Mouse (Mus musculus) liver, embryonic 16.5 days (tissue): ENCODE data around the gene Sall1. TPM values are rescaled to one million over a fixed set of nuclear protein-coding genes. Genes with fewer than 3 reads are reported as not detected.

Experiments
- ATAC-seq: fragments of 200-750 bp; cut with Nextera tagmentation; 2 replicates; pipeline ENCODE4 v1.8.0; 2017; ENCODE audit warnings: low read depth, mild to moderate bottlenecking, moderate number of reproducible peaks, moderate library complexity
- H3K27ac ChIP-seq: fragments of 300-500 bp; sonication (generic); 2 replicates; pipeline ENCODE4 v1.5.1; 2014; ENCODE audit warnings: mild to moderate bottlenecking, low read length
- H3K27me3 ChIP-seq: fragments of 300-500 bp; sonication (generic); 2 replicates; pipeline ENCODE4 v1.6.1; 2014; ENCODE audit warnings: low read depth, low read length, mixed read lengths; ENCODE audit not compliant: control insufficient read depth, insufficient read depth
- H3K36me3 ChIP-seq: fragments of 300-500 bp; sonication (generic); 2 replicates; pipeline ENCODE4 v1.6.1; 2014; ENCODE audit warnings: mild to moderate bottlenecking; ENCODE audit not compliant: control insufficient read depth, insufficient read depth
- H3K4me1 ChIP-seq: fragments of 300-500 bp; sonication (generic); 2 replicates; pipeline ENCODE4 v1.6.1; 2014; ENCODE audit warnings: low read depth, low read length, mixed read lengths; ENCODE audit not compliant: control insufficient read depth
- H3K4me2 ChIP-seq: fragments of 300-500 bp; sonication (generic); 2 replicates; pipeline ENCODE4 v1.6.1; 2014; ENCODE audit warnings: low read depth, low read length, mixed read lengths
- H3K4me3 ChIP-seq: fragments of 300-500 bp; sonication (generic); 2 replicates; pipeline ENCODE4 v1.5.1; 2014; ENCODE audit warnings: low read depth, mild to moderate bottlenecking, low read length
- H3K9ac ChIP-seq: fragments of 300-500 bp; sonication (generic); 2 replicates; pipeline ENCODE4 v1.6.1; 2014; ENCODE audit warnings: low read depth, low read length
- H3K9me3 ChIP-seq: fragments of 300-500 bp; sonication (generic); replicated peaks from 2 replicates; pipeline ENCODE4 v1.6.1; 2016; ENCODE audit warnings: low read length; ENCODE audit not compliant: control insufficient read depth
- WGBS: fragments of 180-500 bp; shearing (Covaris S2); extraction: QIAGEN DNeasy Blood & Tissue Kit; methylation state at CpG from one replicate; pipeline ENCODE4 v1.1.7; 2014; ENCODE audit not compliant: insufficient replicate concordance; 5-methylcytosine and 5-hydroxymethylcytosine counted together
- polyA plus RNA-seq: library from polyadenylated mRNA; unstranded; fragments of >200 nt; fragmentation: Nextera tagmentation; extraction: Ambion mirVana; gene quantifications from 2 replicates; pipeline ENCODE4 v1.2.1, GENCODE M21; 2015

Gene Sall1
- 1.3 TPM in 2 replicates for polyA plus RNA-seq

GRCm38 (mm10) chr8:89043940-89044339 is at the start of gene Sall1:
Gene Sall1 (minus strand): TSS chr8:89044162.
- Histone ChIP-seq H3K4me3 (peak within 1 kb of the TSS; percentile 57), H3K4me2 (peak within 1 kb of the TSS; percentile 54), H3K4me1 (no peaks in the 10 kb centered on the region), H3K9ac (no peak within 1 kb of the TSS; the same call in 1 of the 2 replicates), H3K27me3 (peaks cover 85% of the 10 kb centered on the region), H3K9me3 (no peaks in the 10 kb centered on the region), H3K36me3 (no peaks in the 10 kb centered on the region), H3K27ac (peak within 1 kb of the TSS; percentile 53)
- WGBS, result under 1% methylated on average over 25 of the region's 25 CpGs
- ATAC-seq, result no peak

GRCm38 (mm10) chr8:89089916-89090315 is 46.0 kb upstream of the Sall1 start:
- WGBS, result 46% methylated on average over 5 of the region's 5 CpGs
- Histone ChIP-seq H3K27me3 (no peaks in the 10 kb centered on the region), H3K9me3 (no peaks in the 10 kb centered on the region), H3K9ac (no peak overlapping the region), H3K4me3 (no peak overlapping the region), H3K4me2 (no peak overlapping the region), H3K36me3 (no peaks in the 10 kb centered on the region), H3K27ac (no peak overlapping the region), H3K4me1 (no peaks in the 10 kb centered on the region)
- ATAC-seq, result no peak

- 68% methylated on average over 2 of the region's 2 CpGs for WGBS
- Histone ChIP-seq H3K4me1 (no peaks in the 10 kb centered on the region), H3K4me2 (no peak overlapping the region), H3K9ac (no peak overlapping the region), H3K9me3 (no peaks in the 10 kb centered on the region), H3K27ac (no peak overlapping the region), H3K4me3 (no peak overlapping the region), H3K27me3 (no peaks in the 10 kb centered on the region), H3K36me3 (no peaks in the 10 kb centered on the region)
- ATAC-seq, result no peak
Observed at GRCm38 (mm10) chr8:89079147-89079546, 35.2 kb upstream of the Sall1 start.

- Histone ChIP-seq H3K27ac (no peak overlapping the region), H3K27me3 (no peaks in the 10 kb centered on the region), H3K36me3 (no peaks in the 10 kb centered on the region), H3K4me1 (no peaks in the 10 kb centered on the region), H3K4me3 (no peak overlapping the region), H3K9me3 (no peaks in the 10 kb centered on the region), H3K9ac (no peak overlapping the region), H3K4me2 (no peak overlapping the region)
- ATAC-seq, result no peak
- WGBS, result 25% methylated on average over 3 of the region's 3 CpGs
Observed at GRCm38 (mm10) chr8:89072968-89073382, 29.0 kb upstream of the Sall1 start.

GRCm38 (mm10) chr8:89067499-89067898 is 23.5 kb upstream of the Sall1 start:
- WGBS, result 45% methylated on average over 3 of the region's 3 CpGs
- H3K36me3 ChIP-seq, result no peaks in the 10 kb centered on the region
- H3K27me3 ChIP-seq, result no peaks in the 10 kb centered on the region
- no peak overlapping the region for H3K9ac ChIP-seq
- no peak for ATAC-seq
- H3K4me3 ChIP-seq, result no peak overlapping the region
- H3K9me3 ChIP-seq, result no peaks in the 10 kb centered on the region
- H3K27ac ChIP-seq, result no peak overlapping the region
- H3K4me2 ChIP-seq, result no peak overlapping the region
- H3K4me1 ChIP-seq, result no peaks in the 10 kb centered on the region

GRCm38 (mm10) chr8:89064042-89064441 is 20.1 kb upstream of the Sall1 start:
- Histone ChIP-seq H3K36me3 (no peaks in the 10 kb centered on the region), H3K4me2 (no peak overlapping the region), H3K4me3 (no peak overlapping the region), H3K27me3 (no peaks in the 10 kb centered on the region), H3K4me1 (no peaks in the 10 kb centered on the region), H3K9ac (no peak overlapping the region), H3K9me3 (no peaks in the 10 kb centered on the region), H3K27ac (no peak overlapping the region)
- no peak for ATAC-seq
- 77% methylated on average over 9 of the region's 9 CpGs for WGBS

- H3K27ac ChIP-seq, result no peak overlapping the region
- H3K9me3 ChIP-seq, result no peaks in the 10 kb centered on the region
- no peak overlapping the region for H3K9ac ChIP-seq
- 64% methylated on average over 10 of the region's 10 CpGs for WGBS
- no peaks in the 10 kb centered on the region for H3K4me1 ChIP-seq
- H3K27me3 ChIP-seq, result no peaks in the 10 kb centered on the region
- no peak overlapping the region for H3K4me2 ChIP-seq
- no peaks in the 10 kb centered on the region for H3K36me3 ChIP-seq
- H3K4me3 ChIP-seq, result no peak overlapping the region
- no peak for ATAC-seq
Observed at GRCm38 (mm10) chr8:89063366-89064040, 19.5 kb upstream of the Sall1 start.

- WGBS, result 63% methylated on average over 8 of the region's 8 CpGs
- no peak for ATAC-seq
Observed at GRCm38 (mm10) chr8:89060717-89061116, 16.8 kb upstream of the Sall1 start.

GRCm38 (mm10) chr8:89059507-89059906 is 15.5 kb upstream of the Sall1 start:
- no peaks in the 10 kb centered on the region for H3K36me3 ChIP-seq
- H3K4me3 ChIP-seq, result no peak overlapping the region
- 54% methylated on average over 6 of the region's 6 CpGs for WGBS
- no peak overlapping the region for H3K4me2 ChIP-seq
- H3K27ac ChIP-seq, result no peak overlapping the region
- no peaks in the 10 kb centered on the region for H3K27me3 ChIP-seq
- no peaks in the 10 kb centered on the region for H3K4me1 ChIP-seq
- H3K9ac ChIP-seq, result no peak overlapping the region
- ATAC-seq, result no peak
- no peaks in the 10 kb centered on the region for H3K9me3 ChIP-seq

More at GRCm38 (mm10) chr8:89060717-89061116, 16.8 kb upstream of the Sall1 start:
- Histone ChIP-seq H3K4me2 (no peak overlapping the region), H3K36me3 (no peaks in the 10 kb centered on the region), H3K9ac (no peak overlapping the region), H3K9me3 (no peaks in the 10 kb centered on the region), H3K4me1 (no peaks in the 10 kb centered on the region), H3K4me3 (no peak overlapping the region), H3K27ac (no peak overlapping the region), H3K27me3 (no peaks in the 10 kb centered on the region)
